Mouse (Mus musculus) lung, adult 2 months (tissue): ENCODE results near the gene Tubgcp6. TPM values are rescaled to one million over a fixed set of nuclear protein-coding genes. Genes with fewer than 3 reads are reported as not detected.

Experiments
- DNase-seq: peaks from one replicate; pipeline ENCODE4 v3.0.0; 2022
- H3K4me1 ChIP-seq: fragments of 200-500 bp; 2 replicates; pipeline ENCODE4 v1.6.1; 2011; ENCODE audit warnings: low read length; ENCODE audit not compliant: control insufficient read depth, insufficient read depth
- H3K4me3 ChIP-seq: fragments of 200-500 bp; replicated peaks from 2 replicates; pipeline ENCODE3; 2011; ENCODE audit warnings: low read depth, mild to moderate bottlenecking, control low read depth, low read length; ENCODE audit errors: extremely low read depth
- CTCF ChIP-seq: fragments of 200-500 bp; IDR thresholded peaks from 2 replicates; pipeline ENCODE4 v1.5.1; 2011; ENCODE audit warnings: mild to moderate bottlenecking, low read length, control low read depth; ENCODE audit not compliant: insufficient read depth
- POLR2A ChIP-seq: fragments of 200-500 bp; IDR thresholded peaks from 2 replicates; pipeline ENCODE4 v1.6.1; 2011; ENCODE audit warnings: low read depth, mild to moderate bottlenecking, control low read depth, low read length, borderline replicate concordance; ENCODE audit errors: extremely low read depth
- WGBS: fragments of 180-500 bp; shearing (Covaris S2); methylation state at CpG from one replicate; pipeline ENCODE4 v1.1.7; 2018; 5-methylcytosine and 5-hydroxymethylcytosine counted together
- polyA plus RNA-seq: library from polyadenylated mRNA; depleted of rRNA; stranded (reverse); fragments of >200 nt; gene quantifications from 2 replicates; pipeline ENCODE4 v1.2.3, GENCODE M21; 2012

Gene Tubgcp6
- polyA plus RNA-seq, 1 experiment: 30.3 TPM

GRCm38 (mm10) chr15:89144965-89145364 is 22.1 kb upstream of the Tubgcp6 start:
- WGBS: 70% methylated on average over 11 of the region's 11 CpGs
- Histone ChIP-seq H3K4me3 (no peak overlapping the region), H3K4me1 (peaks cover 10% of the 10 kb centered on the region)
- no peak for TF ChIP-seq POLR2A
- TF ChIP-seq CTCF: no peak
- no peak for DNase-seq

- WGBS: 73% methylated on average over 2 of the region's 2 CpGs
- H3K4me1 ChIP-seq: peaks cover 14% of the 10 kb centered on the region
- no peak for DNase-seq
- H3K4me3 ChIP-seq: no peak overlapping the region
- TF ChIP-seq POLR2A (no peak), CTCF (no peak)
These were observed 20.2 kb upstream of the Tubgcp6 start for GRCm38 (mm10) chr15:89143134-89143533.

- no peak for DNase-seq
- Histone ChIP-seq H3K4me3 (no peak overlapping the region), H3K4me1 (peaks cover 14% of the 10 kb centered on the region)
- no peak for TF ChIP-seq CTCF
- TF ChIP-seq POLR2A: no peak
- WGBS: 38% methylated on average over 4 of the region's 4 CpGs
These were observed 19.0 kb upstream of the Tubgcp6 start for GRCm38 (mm10) chr15:89141905-89142304.

GRCm38 (mm10) chr15:89141443-89141842 is 18.5 kb upstream of the Tubgcp6 start:
- no peak for TF ChIP-seq CTCF
- TF ChIP-seq POLR2A: no peak
- no peak for DNase-seq
- 24% methylated on average over 5 of the region's 5 CpGs for WGBS
- Histone ChIP-seq H3K4me3 (no peak overlapping the region), H3K4me1 (peaks cover 14% of the 10 kb centered on the region)

- no peak for DNase-seq
These were observed 17.8 kb upstream of the Tubgcp6 start, which contains the start of gene Mapk12 for GRCm38 (mm10) chr15:89140659-89141252. Gene Mapk12 (minus strand): TSS chr15:89140703.

GRCm38 (mm10) chr15:89140048-89140658 is 17.2 kb upstream of the Tubgcp6 start:
- TF ChIP-seq CTCF (no peak), POLR2A (peak; percentile 69; the same call in 1 of the 2 replicates)
- Histone ChIP-seq H3K4me1 (peaks cover 14% of the 10 kb centered on the region), H3K4me3 (peak overlapping the region; percentile 88)
- DNase-seq: peak; percentile 62
- WGBS: under 1% methylated on average over 53 of the region's 53 CpGs

More at GRCm38 (mm10) chr15:89140659-89141252, 17.8 kb upstream of the Tubgcp6 start, which contains the start of gene Mapk12:
- TF ChIP-seq CTCF (no peak), POLR2A (peak; percentile 55; the same call in 1 of the 2 replicates)
- Histone ChIP-seq H3K4me1 (peaks cover 14% of the 10 kb centered on the region), H3K4me3 (peak within 1 kb of the TSS; percentile 88)
- WGBS: 1% methylated on average over 21 of the region's 21 CpGs

- TF ChIP-seq POLR2A: no peak
- TF ChIP-seq CTCF: no peak
- WGBS: 90% methylated on average over 6 of the region's 6 CpGs
- DNase-seq: no peak
- H3K4me1 ChIP-seq: peaks cover 14% of the 10 kb centered on the region
- no peak overlapping the region for H3K4me3 ChIP-seq
These were observed 15.6 kb upstream of the Tubgcp6 start for GRCm38 (mm10) chr15:89138531-89138930.

- TF ChIP-seq CTCF (no peak), POLR2A (no peak)
- Histone ChIP-seq H3K4me1 (peaks cover 14% of the 10 kb centered on the region), H3K4me3 (no peak overlapping the region)
- no peak for DNase-seq
- 79% methylated on average over 7 of the region's 7 CpGs for WGBS
These were observed 15.1 kb upstream of the Tubgcp6 start for GRCm38 (mm10) chr15:89138046-89138405.

GRCm38 (mm10) chr15:89137378-89138045 is 14.6 kb upstream of the Tubgcp6 start:
- peaks cover 14% of the 10 kb centered on the region for H3K4me1 ChIP-seq
- TF ChIP-seq POLR2A (no peak), CTCF (no peak)
- H3K4me3 ChIP-seq: no peak overlapping the region
- WGBS: 66% methylated on average over 11 of the region's 11 CpGs
- DNase-seq: no peak
